In genomic region chr5:65422803-65423202, GRCm38 (mm10) we compare ENCODE assay signal across 23 mouse cellular contexts. TPM values are rescaled to one million over a fixed set of nuclear protein-coding genes. Genes with fewer than 3 reads are reported as not detected.
DNase-seq lines count a peak whose midpoint lies in the region; ATAC-seq and TF ChIP-seq lines count a peak whose summit lies in the region.
"Had no signal": no experiment of that assay in that cellular context is flagged by ENCODE, and none has a peak within 500 bp of the region (broad histone marks: within the 10 kb centered on the region; RNA-seq: fewer than 3 reads in every experiment).

No protein-coding gene starts in this region.

- DNase-seq in kidney, adult 11 months: peak; percentile 29
- DNase-seq in kidney, adult 2 months: peak; percentile 67
- DNase-seq in kidney, postnatal 14 days: peak; percentile 47
- no peak for DNase-seq in layer of hippocampus, adult 9-10 months (ENCODE audit: low spot score)
- no peak for DNase-seq in frontal cortex, postnatal 14 days (ENCODE audit: low spot score in 2 of 2)
- DNase-seq in testis, postnatal 14 days (ENCODE audit: low spot score): no peak
- DNase-seq: adrenal gland, postnatal 25 days; cerebellum, adult 2 months; cerebellum, postnatal 10 days; gastrocnemius, adult 2 months; gastrocnemius, postnatal 25 days had no signal

- WGBS in kidney, adult 2 months: 65% methylated on average over 8 of the region's 8 CpGs
- 74% methylated on average over 8 of the region's 8 CpGs for WGBS in kidney, embryonic 15.5 days

- H3K36me3 ChIP-seq in kidney, adult 2 months (ENCODE audit: control insufficient read depth, insufficient read depth, low read length): no peaks in the 10 kb centered on the region; the same call in 1 of the 2 replicates
- H3K36me3 ChIP-seq in kidney, embryonic 15.5 days: peaks cover 73% of the 10 kb centered on the region

- H3K4me3 ChIP-seq in kidney, adult 2 months (ENCODE audit: insufficient read depth, low read depth, low read length): no peak overlapping the region
- H3K4me3 ChIP-seq in kidney, embryonic 15.5 days (replicated peaks): no peak overlapping the region
- H3K4me3 ChIP-seq: embryonic facial prominence, embryonic 10.5 days; erythroblast, embryonic 14.5 days; forebrain, embryonic 10.5 days; gastrocnemius, adult 2 months; heart, embryonic 12.5 days; hindbrain, embryonic 10.5 days had no signal

- H3K4me1 ChIP-seq in kidney, adult 2 months (ENCODE audit: control insufficient read depth, insufficient read depth, low read length): peaks cover 15% of the 10 kb centered on the region
- peaks cover 14% of the 10 kb centered on the region; the same call in 1 of the 2 replicates for H3K4me1 ChIP-seq in kidney, embryonic 15.5 days
- H3K4me1 ChIP-seq: embryonic facial prominence, embryonic 10.5 days; forebrain, embryonic 10.5 days; heart, embryonic 12.5 days; hindbrain, embryonic 10.5 days had no signal

- no peak overlapping the region for H3K4me2 ChIP-seq in kidney, embryonic 15.5 days
- H3K4me2 ChIP-seq: heart, embryonic 12.5 days; hindbrain, embryonic 14.5 days had no signal

- H3K27me3 ChIP-seq in kidney, adult 2 months (replicated peaks; ENCODE audit: control insufficient read depth, insufficient read depth, low read length): no peaks in the 10 kb centered on the region
- no peaks in the 10 kb centered on the region for H3K27me3 ChIP-seq in kidney, embryonic 15.5 days
- H3K27me3 ChIP-seq: CH12.LX; heart, embryonic 12.5 days; Patski had no signal

- H3K9ac ChIP-seq in kidney, embryonic 15.5 days: no peak overlapping the region
- H3K9ac ChIP-seq: heart, embryonic 12.5 days; hindbrain, embryonic 14.5 days had no signal

- no peaks in the 10 kb centered on the region for H3K9me3 ChIP-seq in kidney, embryonic 15.5 days (replicated peaks)
- H3K9me3 ChIP-seq: embryonic facial prominence, embryonic 10.5 days; forebrain, embryonic 10.5 days; heart, embryonic 12.5 days; hindbrain, embryonic 10.5 days had no signal

- TF ChIP-seq POLR2A in kidney, adult 2 months (IDR thresholded peaks at IDR 0.05; ENCODE audit: low read depth, low read length): no peak

- H3K27ac ChIP-seq in kidney, adult 2 months (ENCODE audit: insufficient read depth, low read depth, low read length): no peak overlapping the region
- H3K27ac ChIP-seq in kidney, embryonic 15.5 days: 0 out of 2 replicates have a peak overlapping the region, but pooled peaks have one; percentile 37
- H3K27ac ChIP-seq: embryonic facial prominence, embryonic 10.5 days; forebrain, embryonic 10.5 days; gastrocnemius, adult 2 months; hindbrain, embryonic 10.5 days; hindbrain, embryonic 14.5 days had no signal

- peak; percentile 91 for ATAC-seq in kidney, embryonic 15.5 days (replicated peaks; ENCODE audit: low FRiP score)
- no peak for ATAC-seq in erythroblast, adult 5-6 weeks (replicated peaks; ENCODE audit: low FRiP score, poor library complexity, severe bottlenecking)
- ATAC-seq: activated CD4-positive, CD25-positive, alpha-beta regulatory T cell, adult 4 months; forebrain, embryonic 14.5 days; Patski had no signal

- TF ChIP-seq CTCF in kidney, adult 2 months (conservative IDR thresholded peaks at IDR 0.05; ENCODE audit: insufficient read depth, insufficient read length, low read depth, low read length): no peak

RNA-seq across cellular contexts. Expression of gene Ugdh, which starts 12.9 kb away (rescaled TPM):
- 29.6 and 31.2 TPM in 2 replicates for polyA plus RNA-seq in kidney, adult 2 months (2012; rRNA removed)
- 92.0 and 97.3 TPM in 2 replicates for polyA plus RNA-seq in kidney, embryonic 15.5 days (2015; fragmentation: Nextera tagmentation; extraction: Ambion mirVana)
- 10.8 and 23.0 TPM in 2 replicates for total RNA-seq in erythroblast, adult 5-6 weeks (2015; ENCODE audit: low replicate concordance)
- 12.3 and 15.8 TPM in 2 replicates for total RNA-seq in erythroblast, adult 5-6 weeks (2017; ENCODE audit: low replicate concordance)

RNA-seq across cellular contexts. Expression of gene Lias, which starts 31.5 kb away (rescaled TPM):
- 18.6 and 26.1 TPM in 2 replicates for polyA plus RNA-seq in kidney, adult 2 months (2012; rRNA removed)
- polyA plus RNA-seq in kidney, embryonic 15.5 days (2015; fragmentation: Nextera tagmentation; extraction: Ambion mirVana): 61.0 and 71.5 TPM in 2 replicates
- 13.8 and 38.0 TPM in 2 replicates for total RNA-seq in erythroblast, adult 5-6 weeks (2015; ENCODE audit: low replicate concordance)
- total RNA-seq in erythroblast, adult 5-6 weeks (2017; ENCODE audit: low replicate concordance): 20.7 and 24.7 TPM in 2 replicates

RNA-seq across cellular contexts. Expression of gene Rpl9, which starts 31.6 kb away (rescaled TPM):
- polyA plus RNA-seq in kidney, adult 2 months (2012; rRNA removed): 220 and 310 TPM in 2 replicates
- polyA plus RNA-seq in kidney, embryonic 15.5 days (2015; fragmentation: Nextera tagmentation; extraction: Ambion mirVana): 1,013 and 1,049 TPM in 2 replicates
- total RNA-seq in erythroblast, adult 5-6 weeks (2015; ENCODE audit: low replicate concordance): 636 and 727 TPM in 2 replicates
- total RNA-seq in erythroblast, adult 5-6 weeks (2017; ENCODE audit: low replicate concordance): 268 and 390 TPM in 2 replicates

Comparison
In these comparisons a context has a peak if more than half of its experiments do, and no peak if none do; other contexts are left out.
1. DNase-seq: peak in kidney, adult 11 months (single experiment), kidney, adult 2 months (single experiment) and kidney, postnatal 14 days (single experiment); none in layer of hippocampus, adult 9-10 months (single experiment), frontal cortex, postnatal 14 days (0 of 2) and testis, postnatal 14 days (single experiment).